Mouse (Mus musculus) limb, embryonic 10.5 days (tissue): ENCODE results near the gene Bri3bp. TPM values are rescaled to one million over a fixed set of nuclear protein-coding genes. Genes with fewer than 3 reads are reported as not detected.

Experiments used
- DNase-seq: peaks from one replicate; pipeline ENCODE4 v3.0.0-alpha.2; 2017; ENCODE audit warnings: low spot score
- H3K27ac ChIP-seq: fragments of 300-500 bp; sonication (generic); 2 replicates; pipeline ENCODE4 v1.5.1; 2016; ENCODE audit warnings: mild to moderate bottlenecking
- H3K27me3 ChIP-seq: fragments of 300-500 bp; sonication (generic); 2 replicates; pipeline ENCODE4 v1.6.1; 2016; ENCODE audit warnings: low read depth, mild to moderate bottlenecking; ENCODE audit not compliant: poor library complexity, severe bottlenecking
- H3K36me3 ChIP-seq: fragments of 300-500 bp; sonication (generic); 2 replicates; pipeline ENCODE4 v1.6.1; 2016; ENCODE audit warnings: mild to moderate bottlenecking, moderate library complexity
- H3K4me1 ChIP-seq: fragments of 300-500 bp; sonication (generic); 2 replicates; pipeline ENCODE4 v1.6.1; 2016
- H3K4me3 ChIP-seq: fragments of 300-500 bp; sonication (generic); 2 replicates; pipeline ENCODE4 v1.5.1; 2016; ENCODE audit warnings: mild to moderate bottlenecking, moderate library complexity
- H3K9me3 ChIP-seq: fragments of 300-500 bp; sonication (generic); replicated peaks from 2 replicates; pipeline ENCODE4 v1.6.1; 2016; ENCODE audit warnings: mild to moderate bottlenecking
- WGBS: fragments of 180-500 bp; shearing (Covaris S2); methylation state at CpG from one replicate; pipeline ENCODE4 v1.1.7; 2016; 5-methylcytosine and 5-hydroxymethylcytosine counted together
- polyA plus RNA-seq: library from polyadenylated mRNA; unstranded; fragments of >200 nt; fragmentation: Nextera tagmentation; extraction: Ambion mirVana; gene quantifications from 2 replicates; pipeline ENCODE4 v1.2.1, GENCODE M21; 2016

Bri3bp gene
- polyA plus RNA-seq, 1 experiment from 2014 or later = 52.1 TPM

DNA sequence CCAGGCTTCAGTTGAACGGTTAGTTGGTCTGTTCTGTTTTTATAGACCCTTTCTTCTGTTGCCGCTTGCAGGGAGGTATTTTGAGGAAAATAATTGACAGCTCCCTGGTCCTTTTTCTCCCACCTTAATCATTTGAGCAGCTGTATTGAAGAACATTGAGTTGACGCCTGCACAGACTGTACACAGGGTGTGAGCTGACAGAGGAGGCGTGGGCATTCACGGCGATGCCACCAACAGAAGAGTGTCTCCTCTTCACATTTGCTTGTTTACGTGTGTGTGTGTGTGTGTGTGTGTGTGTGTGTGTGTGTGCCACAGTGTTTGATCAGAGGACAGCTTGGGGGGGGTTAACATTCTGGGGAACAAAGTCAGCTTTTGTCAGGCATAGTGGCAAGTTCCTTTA, 5.0 kb downstream of the Bri3bp start:
- Histone ChIP-seq H3K27ac (no peak overlapping the region), H3K9me3 (no peaks in the 10 kb centered on the region), H3K36me3 (peaks cover 51% of the 10 kb centered on the region), H3K4me1 (peaks cover 14% of the 10 kb centered on the region; the same call in 1 of the 2 replicates), H3K27me3 (no peaks in the 10 kb centered on the region), H3K4me3 (no peak overlapping the region)
- 90% methylated on average over 7 of the region's 7 CpGs for WGBS
- no peak for DNase-seq

DNA sequence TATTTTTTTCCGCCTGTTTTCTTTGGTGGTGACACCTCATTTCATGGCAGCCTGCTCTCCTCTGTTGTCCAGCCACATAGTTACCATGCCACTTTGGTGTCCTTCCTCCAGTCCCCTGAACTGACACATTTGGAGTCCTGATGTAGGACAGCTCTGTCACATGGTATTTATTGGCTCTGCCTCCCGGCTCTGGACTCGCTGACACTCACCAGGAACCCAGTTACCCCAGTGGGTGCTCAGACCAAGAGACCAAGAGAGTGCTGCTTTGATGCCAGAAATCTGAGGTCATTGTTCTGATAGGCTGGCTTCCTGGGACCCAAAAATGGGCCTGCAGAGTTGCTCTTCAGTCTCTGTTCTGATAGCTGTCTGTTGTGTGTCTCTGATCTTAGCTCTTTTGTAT, 6.7 kb downstream of the Bri3bp start:
- Histone ChIP-seq H3K36me3 (peaks cover 66% of the 10 kb centered on the region), H3K9me3 (no peaks in the 10 kb centered on the region), H3K4me3 (no peak overlapping the region), H3K27me3 (no peaks in the 10 kb centered on the region), H3K27ac (no peak overlapping the region), H3K4me1 (peaks cover 6% of the 10 kb centered on the region; the same call in 1 of the 2 replicates)
- no peak for DNase-seq
- WGBS = 73% methylated on average over 3 of the region's 3 CpGs

DNA sequence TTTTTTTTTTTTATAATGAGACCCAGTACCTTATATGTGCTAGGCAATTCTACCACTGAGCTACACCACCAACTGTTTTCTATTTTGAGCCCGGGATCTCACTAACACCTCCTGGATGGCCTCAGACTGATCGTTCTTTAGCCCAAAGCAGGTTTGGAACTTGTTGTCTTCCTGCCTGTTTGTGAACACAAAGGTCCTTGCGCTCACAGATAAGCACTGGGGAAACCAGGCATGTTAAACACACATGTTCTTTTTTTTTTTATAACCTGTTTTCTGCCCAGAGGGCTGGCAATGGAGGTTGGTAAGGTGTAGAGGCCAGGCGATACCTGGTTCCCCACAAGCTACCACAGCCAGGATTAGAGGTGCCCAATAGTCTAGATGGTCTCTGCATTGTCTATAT, 7.3 kb downstream of the Bri3bp start:
- H3K36me3 ChIP-seq = peaks cover 67% of the 10 kb centered on the region
- no peaks in the 10 kb centered on the region for H3K27me3 ChIP-seq
- H3K9me3 ChIP-seq = no peaks in the 10 kb centered on the region
- H3K27ac ChIP-seq = no peak overlapping the region
- no peak for DNase-seq
- H3K4me1 ChIP-seq = peaks cover 5% of the 10 kb centered on the region; the same call in 1 of the 2 replicates
- WGBS = 92% methylated on average over 4 of the region's 4 CpGs
- H3K4me3 ChIP-seq = no peak overlapping the region

DNA sequence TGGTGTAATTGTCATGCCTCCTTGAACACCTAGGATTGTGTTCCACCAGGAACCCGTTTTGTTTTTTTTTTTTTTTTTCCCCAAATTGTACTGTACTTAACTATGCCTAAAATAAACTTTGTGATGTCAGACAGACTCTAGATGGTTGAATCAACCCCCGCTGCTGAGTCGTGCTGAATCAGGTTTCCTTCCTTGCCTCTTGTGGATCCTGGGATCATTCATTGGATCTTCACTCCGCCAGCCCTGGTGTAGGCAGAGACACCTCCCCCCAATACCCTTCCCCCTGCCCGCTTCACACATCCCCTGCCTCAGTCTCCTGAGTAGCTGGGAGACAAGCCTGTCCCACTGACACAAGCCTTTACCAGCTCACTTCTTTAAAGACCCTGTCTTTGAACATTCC, 7.9 kb downstream of the Bri3bp start:
- Histone ChIP-seq H3K36me3 (peaks cover 67% of the 10 kb centered on the region), H3K27me3 (no peaks in the 10 kb centered on the region), H3K4me1 (0 out of 2 replicates have a peak, but pooled peaks cover 2% of the 10 kb centered on the region), H3K9me3 (no peaks in the 10 kb centered on the region), H3K27ac (no peak overlapping the region), H3K4me3 (no peak overlapping the region)
- DNase-seq = no peak
- 89% methylated on average over 5 of the region's 5 CpGs for WGBS

DNA sequence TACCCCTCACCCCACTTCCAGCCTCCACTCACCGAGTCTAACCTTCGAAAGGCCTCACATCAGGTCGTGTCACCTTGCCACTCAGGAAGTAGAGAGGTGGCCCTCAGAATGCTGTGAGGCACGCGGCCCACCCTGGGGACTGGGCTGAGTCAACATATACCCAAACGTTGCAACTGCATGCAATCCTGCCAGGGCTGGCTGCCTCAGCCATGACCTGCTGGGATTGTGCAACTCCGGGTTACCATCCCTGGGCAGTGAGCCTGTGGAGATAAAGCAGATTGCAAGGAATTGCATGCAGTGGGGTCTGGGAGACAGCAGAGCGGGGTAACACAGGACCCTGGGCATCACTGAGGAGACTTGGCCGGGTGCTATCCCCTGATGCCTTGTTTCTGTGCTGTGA, 11.2 kb downstream of the Bri3bp start:
- Histone ChIP-seq H3K9me3 (no peaks in the 10 kb centered on the region), H3K27ac (no peak overlapping the region), H3K4me1 (no peaks in the 10 kb centered on the region), H3K4me3 (no peak overlapping the region), H3K27me3 (no peaks in the 10 kb centered on the region), H3K36me3 (peaks cover 76% of the 10 kb centered on the region)
- WGBS = 93% methylated on average over 9 of the region's 9 CpGs
- no peak for DNase-seq

DNA sequence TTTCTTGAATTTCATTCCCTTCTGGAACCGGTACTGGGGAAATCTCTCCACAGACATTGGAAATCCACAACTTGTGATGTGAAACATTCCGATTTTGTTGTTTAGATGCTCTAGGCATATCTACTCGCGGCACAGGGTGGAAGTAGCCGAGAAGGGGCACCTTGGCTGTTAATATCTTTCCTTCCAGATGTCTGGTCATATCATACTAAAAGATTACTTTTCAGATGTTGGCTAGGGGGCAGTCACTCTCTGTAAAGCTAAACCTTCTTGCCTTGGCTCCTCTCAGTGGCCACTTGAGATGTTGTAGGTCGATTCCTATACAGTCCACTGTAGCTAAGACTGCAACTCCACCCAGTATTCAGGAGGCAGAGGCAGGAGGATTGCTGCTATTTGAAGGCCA, 14.7 kb downstream of the Bri3bp start:
- 95% methylated on average over 6 of the region's 6 CpGs for WGBS
- no peak for DNase-seq
- Histone ChIP-seq H3K4me1 (no peaks in the 10 kb centered on the region), H3K27ac (no peak overlapping the region), H3K9me3 (no peaks in the 10 kb centered on the region), H3K27me3 (no peaks in the 10 kb centered on the region), H3K4me3 (no peak overlapping the region), H3K36me3 (peaks cover 70% of the 10 kb centered on the region)

DNA sequence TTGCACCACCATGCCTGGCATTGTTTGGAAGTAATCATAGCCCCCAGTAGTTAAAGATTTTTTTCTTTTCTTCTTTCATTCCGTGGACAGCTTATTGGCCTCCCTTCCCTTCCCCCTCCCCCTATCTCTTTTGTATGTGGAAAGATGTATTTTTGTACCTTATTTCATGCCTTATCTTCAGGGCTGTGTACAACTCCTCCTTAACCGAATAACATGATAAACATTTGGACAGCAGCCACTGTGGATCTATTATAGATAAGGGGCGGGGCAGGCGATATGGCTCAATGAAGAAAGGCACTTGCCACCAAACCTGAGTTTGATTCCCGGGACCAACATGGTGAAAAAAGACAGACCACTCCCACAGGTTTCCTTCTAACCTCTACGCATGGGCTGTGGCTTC, 16.2 kb downstream of the Bri3bp start:
- peaks cover 58% of the 10 kb centered on the region for H3K36me3 ChIP-seq
- 96% methylated on average over 6 of the region's 6 CpGs for WGBS
- no peaks in the 10 kb centered on the region for H3K27me3 ChIP-seq

DNA sequence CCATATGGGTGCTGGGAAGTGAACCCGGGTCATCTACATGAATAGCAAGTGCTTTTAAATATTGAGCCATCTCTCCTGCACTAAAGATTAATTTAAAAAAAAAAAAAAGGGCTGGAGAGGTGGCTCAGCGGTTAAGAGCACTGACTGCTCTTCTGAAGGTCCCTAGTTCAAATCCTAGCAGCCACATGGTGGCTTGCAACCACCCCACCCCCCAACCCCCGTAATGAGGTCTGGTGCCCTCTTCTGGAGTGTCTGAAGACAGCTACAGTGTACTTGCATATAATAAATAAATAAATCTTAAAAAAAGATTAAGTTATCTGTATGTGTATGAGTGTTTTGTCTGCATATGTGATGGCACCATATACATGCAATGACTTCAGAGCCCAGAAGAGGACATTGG, 19.2 kb downstream of the Bri3bp start:
- WGBS = 86% methylated on average over 3 of the region's 3 CpGs
- Histone ChIP-seq H3K9me3 (no peaks in the 10 kb centered on the region), H3K4me1 (peaks cover 6% of the 10 kb centered on the region), H3K36me3 (peaks cover 27% of the 10 kb centered on the region), H3K27me3 (no peaks in the 10 kb centered on the region), H3K27ac (no peak overlapping the region), H3K4me3 (no peak overlapping the region)
- DNase-seq = no peak

More for the DNA sequence above, 16.2 kb downstream of the Bri3bp start:
- Histone ChIP-seq H3K4me3 (no peak overlapping the region), H3K27ac (no peak overlapping the region), H3K4me1 (no peaks in the 10 kb centered on the region), H3K9me3 (no peaks in the 10 kb centered on the region)
- DNase-seq = no peak

DNA sequence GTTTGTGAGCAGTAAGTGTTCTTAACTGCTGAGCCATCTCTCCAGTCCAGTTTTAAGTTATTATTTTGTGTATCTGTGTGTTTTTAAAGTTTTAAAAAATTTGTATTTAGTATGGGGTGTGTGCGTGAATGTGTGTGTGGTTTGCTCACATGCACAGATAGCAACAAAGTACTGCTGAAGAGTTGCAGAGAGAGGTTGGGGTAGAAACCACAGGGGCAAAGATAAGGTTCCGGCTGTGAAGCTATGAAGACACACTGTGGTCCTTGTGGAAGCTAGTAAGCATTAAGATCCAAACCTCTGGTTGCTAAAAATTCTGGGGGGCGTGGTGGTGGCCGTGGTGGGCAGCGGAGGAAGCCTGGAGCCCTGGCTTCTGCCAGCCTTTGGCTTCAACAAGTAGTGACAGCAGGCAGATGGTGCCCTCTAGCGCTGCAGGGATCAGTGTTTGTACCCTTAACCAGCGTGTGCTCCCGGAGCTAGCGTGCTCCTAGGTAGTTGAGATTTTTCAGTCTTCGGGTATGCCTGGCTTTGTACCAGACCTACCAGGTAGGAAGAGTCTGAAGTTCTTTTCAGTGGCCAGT, 20.6 kb downstream of the Bri3bp start:
- Histone ChIP-seq H3K4me3 (no peak overlapping the region), H3K36me3 (peaks cover 15% of the 10 kb centered on the region), H3K27ac (no peak overlapping the region), H3K4me1 (peaks cover 6% of the 10 kb centered on the region), H3K9me3 (no peaks in the 10 kb centered on the region), H3K27me3 (no peaks in the 10 kb centered on the region)
- WGBS = 61% methylated on average over 10 of the region's 10 CpGs
- DNase-seq = no peak

DNA sequence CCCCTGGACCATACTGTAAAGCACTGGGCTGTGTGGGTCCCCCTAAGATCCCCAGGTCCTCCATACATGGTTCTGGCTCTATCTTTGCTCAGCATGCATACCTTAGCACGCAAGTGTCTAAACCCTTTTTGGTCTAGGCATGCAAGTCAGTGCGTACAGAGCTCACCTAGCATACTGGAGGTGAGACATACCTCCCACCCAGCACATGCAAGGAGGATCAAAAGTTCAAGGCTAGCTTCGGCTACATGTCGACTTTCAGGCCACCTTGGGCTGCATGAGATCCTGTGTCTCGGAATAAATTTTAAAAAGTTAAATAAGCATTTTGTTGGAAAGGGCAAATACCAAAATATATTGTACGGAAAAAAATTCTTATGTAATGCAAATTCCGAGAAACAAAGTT, 23.8 kb downstream of the Bri3bp start:
- no peaks in the 10 kb centered on the region for H3K27me3 ChIP-seq
- 45% methylated on average over 7 of the region's 7 CpGs for WGBS
- H3K9me3 ChIP-seq = no peaks in the 10 kb centered on the region
- H3K4me1 ChIP-seq = peaks cover 6% of the 10 kb centered on the region
- peak overlapping the region; percentile 62 for H3K27ac ChIP-seq
- H3K36me3 ChIP-seq = no peaks in the 10 kb centered on the region
- peak overlapping the region; percentile 48 for H3K4me3 ChIP-seq
- no peak for DNase-seq

DNA sequence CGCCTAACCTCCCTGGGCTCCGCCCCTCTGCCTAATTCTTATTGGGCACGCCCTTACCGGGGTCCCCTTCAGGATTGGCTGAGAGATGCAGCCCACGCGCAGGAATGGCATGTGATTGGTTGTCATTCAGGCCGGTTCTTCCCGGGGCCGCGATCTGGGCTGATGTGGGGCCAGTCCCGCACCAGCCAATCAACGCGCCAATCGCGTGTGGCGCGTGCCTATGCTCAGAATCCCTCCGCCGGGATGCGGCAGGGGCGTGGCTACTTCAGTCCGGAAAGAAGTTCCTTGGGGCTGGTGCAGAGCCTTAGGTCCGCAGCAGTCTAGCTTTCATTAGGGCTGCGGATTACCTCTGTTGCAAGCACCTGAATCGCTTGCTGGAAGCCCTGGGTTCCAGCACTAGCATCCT, 24.3 kb downstream of the Bri3bp start:
- WGBS = 1% methylated on average over 25 of the region's 25 CpGs
- Histone ChIP-seq H3K27ac (peak overlapping the region; percentile 77), H3K4me1 (peaks cover 6% of the 10 kb centered on the region), H3K27me3 (no peaks in the 10 kb centered on the region), H3K9me3 (no peaks in the 10 kb centered on the region), H3K4me3 (peak overlapping the region; percentile 48), H3K36me3 (no peaks in the 10 kb centered on the region)
- DNase-seq = peak; percentile 96

DNA sequence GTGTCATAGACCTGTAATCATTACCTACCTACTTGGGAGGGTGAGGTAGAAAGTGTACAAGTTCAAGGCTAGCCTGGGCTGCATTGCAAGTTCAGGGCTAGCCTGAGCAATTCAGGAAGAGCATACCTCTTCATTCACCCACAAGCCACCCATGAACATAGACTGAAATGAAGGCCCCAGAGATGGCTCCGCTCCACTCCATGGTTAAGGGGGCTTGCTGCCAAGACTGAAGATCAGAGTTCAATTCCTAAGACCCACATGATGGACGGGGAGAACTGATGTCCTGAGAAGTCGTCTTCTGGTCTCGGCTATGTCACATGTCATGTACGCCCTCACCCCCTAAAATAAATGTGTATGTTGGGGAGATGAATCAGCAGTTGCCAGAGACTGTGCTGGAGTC, 25.1 kb downstream of the Bri3bp start:
- H3K4me3 ChIP-seq = peak overlapping the region; percentile 48; the same call in 1 of the 2 replicates
- WGBS = 89% methylated on average over 5 of the region's 5 CpGs
- no peaks in the 10 kb centered on the region for H3K9me3 ChIP-seq
- H3K36me3 ChIP-seq = no peaks in the 10 kb centered on the region
- DNase-seq = no peak
- H3K4me1 ChIP-seq = peaks cover 6% of the 10 kb centered on the region
- peak overlapping the region; percentile 77 for H3K27ac ChIP-seq
- no peaks in the 10 kb centered on the region for H3K27me3 ChIP-seq

DNA sequence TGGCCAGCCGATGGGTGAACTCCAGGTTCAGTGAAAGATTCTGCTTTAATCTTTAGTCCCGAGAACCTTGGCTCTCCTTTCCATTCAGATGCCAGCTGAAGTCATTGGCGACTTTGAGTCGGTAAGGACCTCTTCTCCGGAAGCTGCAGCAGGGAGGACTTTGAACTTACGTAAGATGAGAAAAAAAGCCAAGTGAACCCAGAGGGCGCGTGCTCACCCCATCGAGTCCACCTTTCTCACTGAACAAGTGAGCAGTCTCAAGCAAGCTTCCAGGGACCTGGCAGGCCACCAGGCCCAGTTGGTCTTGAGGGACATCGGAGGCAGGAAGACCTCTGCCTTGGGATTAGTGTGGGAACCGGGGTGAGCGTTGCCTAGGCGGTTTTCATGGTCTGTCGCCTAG, 25.9 kb downstream of the Bri3bp start:
- Histone ChIP-seq H3K27me3 (no peaks in the 10 kb centered on the region), H3K4me1 (peaks cover 6% of the 10 kb centered on the region), H3K27ac (no peak overlapping the region), H3K4me3 (no peak overlapping the region), H3K9me3 (no peaks in the 10 kb centered on the region), H3K36me3 (no peaks in the 10 kb centered on the region)
- no peak for DNase-seq
- WGBS = 90% methylated on average over 14 of the region's 14 CpGs

DNA sequence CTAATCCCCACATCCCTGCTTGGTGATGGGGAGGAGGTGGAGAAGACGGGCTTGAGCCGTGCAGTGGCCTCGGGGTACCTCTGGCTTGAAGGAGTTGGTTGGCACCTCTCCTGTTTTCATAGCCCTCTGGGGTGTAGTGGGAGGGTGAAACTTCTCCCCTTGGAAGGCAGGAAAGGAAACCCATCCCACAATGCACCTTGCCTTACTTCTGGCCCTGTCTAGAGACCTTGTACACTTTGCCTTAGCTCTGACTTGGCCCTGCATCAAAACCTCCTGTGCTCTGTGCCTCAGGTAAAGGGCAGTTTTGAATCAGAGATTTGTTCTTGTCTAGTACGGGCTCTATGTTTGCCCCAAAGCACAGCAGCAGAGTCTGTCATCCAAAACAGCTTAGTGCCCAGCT, 29.3 kb downstream of the Bri3bp start:
- Histone ChIP-seq H3K4me1 (peaks cover 4% of the 10 kb centered on the region), H3K27me3 (no peaks in the 10 kb centered on the region), H3K27ac (no peak overlapping the region), H3K9me3 (no peaks in the 10 kb centered on the region), H3K36me3 (no peaks in the 10 kb centered on the region), H3K4me3 (no peak overlapping the region)
- no peak for DNase-seq
- 90% methylated on average over 4 of the region's 4 CpGs for WGBS
